ENCODE assay signal across 8 mouse cellular contexts in genomic region chr16:23515766-23516165, GRCm38 (mm10). TPM values are rescaled to one million over a fixed set of nuclear protein-coding genes. Genes with fewer than 3 reads are reported as not detected.
DNase-seq lines count a peak whose midpoint lies in the region; ATAC-seq lines count a peak whose summit lies in the region.

No protein-coding gene starts in this region.

- peak overlapping the region; percentile 44; the same call in 1 of the 2 replicates for H3K27ac ChIP-seq in forebrain, embryonic 14.5 days (ENCODE audit: low read depth, low read length)
- H3K27ac ChIP-seq in forebrain, embryonic 10.5 days: no peak overlapping the region
- no peak overlapping the region for H3K27ac ChIP-seq in midbrain, embryonic 13.5 days
- H3K27ac ChIP-seq in midbrain, embryonic 10.5 days (replicated peaks): no peak overlapping the region
- peak overlapping the region; percentile 70 for H3K27ac ChIP-seq in heart, embryonic 15.5 days
- no peak overlapping the region for H3K27ac ChIP-seq in lung, embryonic 16.5 days (ENCODE audit: low read length)

- H3K4me1 ChIP-seq in forebrain, embryonic 14.5 days (ENCODE audit: control insufficient read depth, insufficient read depth, low read length): peaks cover 29% of the 10 kb centered on the region
- peaks cover 26% of the 10 kb centered on the region for H3K4me1 ChIP-seq in forebrain, embryonic 10.5 days
- H3K4me1 ChIP-seq in midbrain, embryonic 13.5 days (replicated peaks): peaks cover 54% of the 10 kb centered on the region
- peaks cover 21% of the 10 kb centered on the region for H3K4me1 ChIP-seq in midbrain, embryonic 10.5 days
- H3K4me1 ChIP-seq in heart, embryonic 15.5 days (replicated peaks): peaks cover 54% of the 10 kb centered on the region
- H3K4me1 ChIP-seq in lung, embryonic 16.5 days (replicated peaks; ENCODE audit: control insufficient read depth, insufficient read depth, low read length): peaks cover 38% of the 10 kb centered on the region

- no peak for ATAC-seq in forebrain, embryonic 14.5 days
- ATAC-seq in midbrain, embryonic 13.5 days: 0 out of 2 replicates have a peak, but pooled peaks have one; percentile 7
- peak; percentile 84 for ATAC-seq in heart, embryonic 15.5 days (replicated peaks; ENCODE audit: insufficient number of reproducible peaks, insufficient read depth, low FRiP score, low read depth)
- ATAC-seq in lung, embryonic 16.5 days (ENCODE audit: low read depth): peak; percentile 55

- peaks cover 33% of the 10 kb centered on the region for H3K36me3 ChIP-seq in forebrain, embryonic 14.5 days (ENCODE audit: control insufficient read depth, insufficient read depth, low read length)
- H3K36me3 ChIP-seq in forebrain, embryonic 10.5 days (replicated peaks): no peaks in the 10 kb centered on the region; the same call in 1 of the 2 replicates
- H3K36me3 ChIP-seq in midbrain, embryonic 13.5 days: peaks cover 27% of the 10 kb centered on the region
- H3K36me3 ChIP-seq in midbrain, embryonic 10.5 days: no peaks in the 10 kb centered on the region; the same call in 1 of the 2 replicates
- H3K36me3 ChIP-seq in heart, embryonic 15.5 days: no peaks in the 10 kb centered on the region
- no peaks in the 10 kb centered on the region for H3K36me3 ChIP-seq in lung, embryonic 16.5 days (ENCODE audit: control insufficient read depth, insufficient read depth, low read length)

- H3K9ac ChIP-seq in forebrain, embryonic 14.5 days (ENCODE audit: low read length): no peak overlapping the region
- no peak overlapping the region for H3K9ac ChIP-seq in midbrain, embryonic 13.5 days (replicated peaks)
- no peak overlapping the region for H3K9ac ChIP-seq in heart, embryonic 15.5 days
- no peak overlapping the region for H3K9ac ChIP-seq in lung, embryonic 16.5 days (ENCODE audit: low read length)

- 35% methylated on average over 3 of the region's 3 CpGs for WGBS in forebrain, embryonic 14.5 days
- 83% methylated on average over 3 of the region's 3 CpGs for WGBS in forebrain, embryonic 10.5 days
- WGBS in midbrain, embryonic 13.5 days: 62% methylated on average over 3 of the region's 3 CpGs
- 81% methylated on average over 3 of the region's 3 CpGs for WGBS in midbrain, embryonic 10.5 days
- WGBS in heart, embryonic 15.5 days: 15% methylated on average over 3 of the region's 3 CpGs
- 36% methylated on average over 3 of the region's 3 CpGs for WGBS in lung, embryonic 16.5 days

- peak overlapping the region; percentile 27 for H3K4me2 ChIP-seq in forebrain, embryonic 14.5 days (ENCODE audit: low read length)
- H3K4me2 ChIP-seq in midbrain, embryonic 13.5 days (replicated peaks): no peak overlapping the region
- H3K4me2 ChIP-seq in heart, embryonic 15.5 days: peak overlapping the region; percentile 11; the same call in 1 of the 2 replicates
- H3K4me2 ChIP-seq in lung, embryonic 16.5 days (ENCODE audit: low read depth, low read length): no peak overlapping the region

- no peak overlapping the region for H3K4me3 ChIP-seq in forebrain, embryonic 14.5 days (ENCODE audit: low read depth, low read length)
- no peak overlapping the region for H3K4me3 ChIP-seq in forebrain, embryonic 10.5 days
- H3K4me3 ChIP-seq in midbrain, embryonic 13.5 days (replicated peaks): no peak overlapping the region
- H3K4me3 ChIP-seq in midbrain, embryonic 10.5 days: no peak overlapping the region
- H3K4me3 ChIP-seq in heart, embryonic 15.5 days: no peak overlapping the region
- no peak overlapping the region for H3K4me3 ChIP-seq in lung, embryonic 16.5 days (ENCODE audit: low read length)

- no peaks in the 10 kb centered on the region for H3K27me3 ChIP-seq in forebrain, embryonic 14.5 days (replicated peaks; ENCODE audit: control insufficient read depth, insufficient read depth, low read length)
- peaks cover 8% of the 10 kb centered on the region; the same call in 1 of the 2 replicates for H3K27me3 ChIP-seq in forebrain, embryonic 10.5 days (ENCODE audit: poor library complexity, severe bottlenecking)
- H3K27me3 ChIP-seq in midbrain, embryonic 13.5 days: 0 out of 2 replicates have a peak, but pooled peaks cover 2% of the 10 kb centered on the region
- H3K27me3 ChIP-seq in midbrain, embryonic 10.5 days (ENCODE audit: low read depth, poor library complexity, severe bottlenecking): peaks cover 16% of the 10 kb centered on the region; the same call in 1 of the 2 replicates
- no peaks in the 10 kb centered on the region for H3K27me3 ChIP-seq in heart, embryonic 15.5 days
- no peaks in the 10 kb centered on the region for H3K27me3 ChIP-seq in lung, embryonic 16.5 days (ENCODE audit: control insufficient read depth, insufficient read depth, low read depth, low read length)

- peak; percentile 75 for DNase-seq in forebrain, embryonic 14.5 days (ENCODE audit: low spot score)
- no peak for DNase-seq in forebrain, embryonic 10.5 days (ENCODE audit: extremely low spot score, low spot score)
- DNase-seq in midbrain, embryonic 10.5 days (ENCODE audit: low spot score): no peak
- DNase-seq in embryo, embryonic 10 days (ENCODE audit: low spot score): no peak
- DNase-seq in frontal cortex, postnatal 25 days (ENCODE audit: low spot score in 2 of 2): no peak

- no peaks in the 10 kb centered on the region for H3K9me3 ChIP-seq in forebrain, embryonic 14.5 days (replicated peaks; ENCODE audit: control insufficient read depth, low read length)
- H3K9me3 ChIP-seq in forebrain, embryonic 10.5 days: no peaks in the 10 kb centered on the region
- no peaks in the 10 kb centered on the region for H3K9me3 ChIP-seq in midbrain, embryonic 13.5 days
- H3K9me3 ChIP-seq in midbrain, embryonic 10.5 days (replicated peaks): no peaks in the 10 kb centered on the region
- no peaks in the 10 kb centered on the region for H3K9me3 ChIP-seq in heart, embryonic 15.5 days (replicated peaks)
- H3K9me3 ChIP-seq in lung, embryonic 16.5 days (ENCODE audit: control insufficient read depth, low read length): no peaks in the 10 kb centered on the region

RNA-seq across cellular contexts. Expression of gene Rtp4, which starts 4.3 kb away (rescaled TPM):
- 3.1 and 4.0 TPM in 2 replicates for polyA plus RNA-seq in forebrain, embryonic 14.5 days (2014; fragmentation: Nextera tagmentation; extraction: Ambion mirVana)
- 0.44 and 0.64 TPM in 2 replicates for polyA plus RNA-seq in forebrain, embryonic 10.5 days (2016; fragmentation: Nextera tagmentation; extraction: Ambion mirVana)
- polyA plus RNA-seq in midbrain, embryonic 13.5 days (2015; fragmentation: Nextera tagmentation; extraction: Ambion mirVana): 2.0 and 3.4 TPM in 2 replicates
- polyA plus RNA-seq in midbrain, embryonic 10.5 days (2016; fragmentation: Nextera tagmentation; extraction: Ambion mirVana): 0.69 and 1.7 TPM in 2 replicates
- 8.4 and 10.6 TPM in 2 replicates for polyA plus RNA-seq in heart, embryonic 15.5 days (2015; fragmentation: Nextera tagmentation; extraction: Ambion mirVana)
- 8.0 and 10.3 TPM in 2 replicates for polyA plus RNA-seq in lung, embryonic 16.5 days (2015; fragmentation: Nextera tagmentation; extraction: Ambion mirVana)

RNA-seq across cellular contexts. Expression of gene Masp1, which starts 4.8 kb away (rescaled TPM):
- polyA plus RNA-seq in forebrain, embryonic 14.5 days (2014; fragmentation: Nextera tagmentation; extraction: Ambion mirVana): 44.6 and 47.4 TPM in 2 replicates
- polyA plus RNA-seq in forebrain, embryonic 10.5 days (2016; fragmentation: Nextera tagmentation; extraction: Ambion mirVana): 4.7 and 7.4 TPM in 2 replicates
- polyA plus RNA-seq in midbrain, embryonic 13.5 days (2015; fragmentation: Nextera tagmentation; extraction: Ambion mirVana): 37.5 and 44.7 TPM in 2 replicates
- 6.4 and 15.8 TPM in 2 replicates for polyA plus RNA-seq in midbrain, embryonic 10.5 days (2016; fragmentation: Nextera tagmentation; extraction: Ambion mirVana)
- 13.1 and 14.0 TPM in 2 replicates for polyA plus RNA-seq in heart, embryonic 15.5 days (2015; fragmentation: Nextera tagmentation; extraction: Ambion mirVana)
- 3.7 and 4.0 TPM in 2 replicates for polyA plus RNA-seq in lung, embryonic 16.5 days (2015; fragmentation: Nextera tagmentation; extraction: Ambion mirVana)

Comparison
In these comparisons a context has a peak if more than half of its experiments do, and no peak if none do; other contexts are left out.
1. H3K27ac ChIP-seq: peak in forebrain, embryonic 14.5 days (single experiment) and heart, embryonic 15.5 days (single experiment); none in forebrain, embryonic 10.5 days (single experiment), midbrain, embryonic 13.5 days (single experiment), midbrain, embryonic 10.5 days (single experiment) and lung, embryonic 16.5 days (single experiment).
2. H3K4me2 ChIP-seq: peak in forebrain, embryonic 14.5 days (single experiment) and heart, embryonic 15.5 days (single experiment); none in midbrain, embryonic 13.5 days (single experiment) and lung, embryonic 16.5 days (single experiment).